In the genomic region with DNA sequence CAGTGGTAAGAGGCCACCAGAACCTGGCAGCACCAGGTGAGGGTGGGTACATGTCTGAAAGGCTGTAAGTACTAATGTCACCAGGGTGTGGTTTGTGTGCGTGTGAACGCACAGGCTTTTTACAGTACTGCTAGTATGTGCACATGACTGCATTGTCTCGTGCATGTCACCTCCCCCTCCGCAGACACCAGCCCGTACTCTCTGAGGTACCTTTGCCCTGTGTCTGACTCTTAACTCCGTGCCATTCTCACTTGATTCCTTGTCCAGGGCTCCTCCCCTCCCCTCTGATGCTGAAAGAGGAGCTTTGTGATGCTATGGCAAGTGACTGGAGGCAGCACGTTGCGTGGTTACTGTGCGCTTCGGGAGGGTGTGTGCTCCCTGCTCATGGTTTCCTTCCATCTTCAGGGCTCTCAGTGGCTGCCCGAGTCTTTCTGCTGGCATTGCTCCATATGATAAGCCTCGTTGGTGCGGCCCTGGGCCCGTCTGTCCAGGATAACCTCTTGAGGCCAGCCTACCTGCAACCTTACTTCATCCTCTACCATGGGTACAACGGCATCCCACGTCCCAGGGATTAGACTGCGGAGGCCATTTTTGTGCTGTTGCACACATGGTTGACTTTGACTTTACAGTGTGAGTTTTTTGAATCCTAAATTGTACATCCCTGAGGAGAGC, we compare ENCODE assay signal across 21 mouse cellular contexts.
A peak's percentile ranks its signal among the peaks of the same experiment; 100 is the strongest.
DNase-seq lines count a peak whose midpoint lies in the region; ATAC-seq and TF ChIP-seq lines count a peak whose summit lies in the region.
"Had no signal": no experiment of that assay in that cellular context is flagged by ENCODE, and none has a peak within 500 bp of the region (broad histone marks: within the 10 kb centered on the region; RNA-seq: fewer than 3 reads in every experiment).

No protein-coding gene starts in this region.

- DNase-seq in forebrain, embryonic 10.5 days (ENCODE audit: extremely low spot score, low spot score): no peak
- DNase-seq in kidney, adult 2 months: peak; percentile 62
- DNase-seq: adrenal gland, adult 2 months; cerebellum, adult 8-10 months; heart, postnatal 10 days; lung, postnatal 14 days; right cerebral cortex, postnatal 25 days had no signal

- no peaks in the 10 kb centered on the region for H3K27me3 ChIP-seq in forebrain, embryonic 10.5 days (ENCODE audit: poor library complexity, severe bottlenecking)
- no peaks in the 10 kb centered on the region for H3K27me3 ChIP-seq in forebrain, embryonic 13.5 days
- no peaks in the 10 kb centered on the region for H3K27me3 ChIP-seq in kidney, adult 2 months (replicated peaks; ENCODE audit: control insufficient read depth, insufficient read depth, low read length)
- H3K27me3 ChIP-seq in kidney, embryonic 14.5 days (ENCODE audit: control insufficient read depth, insufficient read depth, low read length): no peaks in the 10 kb centered on the region
- no peaks in the 10 kb centered on the region for H3K27me3 ChIP-seq in intestine, postnatal 0 days (replicated peaks; ENCODE audit: control insufficient read depth, insufficient read depth, low read length)
- H3K27me3 ChIP-seq in stomach, embryonic 16.5 days (ENCODE audit: control insufficient read depth, insufficient read depth, low read length): no peaks in the 10 kb centered on the region
- H3K27me3 ChIP-seq: forebrain, embryonic 15.5 days; hindbrain, embryonic 15.5 days; liver, embryonic 15.5 days; stomach, embryonic 15.5 days had no signal

- no peak overlapping the region for H3K9ac ChIP-seq in forebrain, embryonic 13.5 days
- H3K9ac ChIP-seq in kidney, embryonic 14.5 days (ENCODE audit: low read depth, low read length): no peak overlapping the region
- H3K9ac ChIP-seq in intestine, postnatal 0 days (ENCODE audit: low read depth, low read length): no peak overlapping the region
- H3K9ac ChIP-seq in stomach, embryonic 16.5 days (ENCODE audit: low read length): no peak overlapping the region
- H3K9ac ChIP-seq: forebrain, embryonic 15.5 days; hindbrain, embryonic 15.5 days; liver, embryonic 15.5 days; stomach, embryonic 15.5 days had no signal

- H3K9me3 ChIP-seq in forebrain, embryonic 10.5 days: no peaks in the 10 kb centered on the region
- no peaks in the 10 kb centered on the region for H3K9me3 ChIP-seq in forebrain, embryonic 13.5 days (replicated peaks)
- H3K9me3 ChIP-seq in kidney, embryonic 14.5 days (ENCODE audit: control insufficient read depth, low read length): no peaks in the 10 kb centered on the region
- H3K9me3 ChIP-seq in intestine, postnatal 0 days (ENCODE audit: control insufficient read depth): no peaks in the 10 kb centered on the region
- H3K9me3 ChIP-seq in stomach, embryonic 16.5 days (replicated peaks; ENCODE audit: control insufficient read depth, low read length): no peaks in the 10 kb centered on the region
- H3K9me3 ChIP-seq: forebrain, embryonic 15.5 days; hindbrain, embryonic 15.5 days; liver, embryonic 15.5 days; stomach, embryonic 15.5 days had no signal

- no peaks in the 10 kb centered on the region for H3K36me3 ChIP-seq in forebrain, embryonic 10.5 days (replicated peaks)
- H3K36me3 ChIP-seq in forebrain, embryonic 13.5 days (ENCODE audit: poor library complexity, severe bottlenecking): no peaks in the 10 kb centered on the region
- no peaks in the 10 kb centered on the region for H3K36me3 ChIP-seq in kidney, adult 2 months (ENCODE audit: control insufficient read depth, insufficient read depth, low read length)
- no peaks in the 10 kb centered on the region for H3K36me3 ChIP-seq in kidney, embryonic 14.5 days (ENCODE audit: control insufficient read depth, insufficient read depth, low read length)
- H3K36me3 ChIP-seq in intestine, postnatal 0 days (ENCODE audit: control insufficient read depth, insufficient read depth): no peaks in the 10 kb centered on the region
- no peaks in the 10 kb centered on the region for H3K36me3 ChIP-seq in stomach, embryonic 16.5 days (ENCODE audit: control insufficient read depth, insufficient read depth, low read length)
- H3K36me3 ChIP-seq: forebrain, embryonic 15.5 days; hindbrain, embryonic 15.5 days; liver, embryonic 15.5 days; stomach, embryonic 15.5 days had no signal

- ATAC-seq in forebrain, embryonic 13.5 days: no peak
- no peak for ATAC-seq in kidney, embryonic 14.5 days (ENCODE audit: low FRiP score, low TSS enrichment)
- peak; percentile 84 for ATAC-seq in intestine, postnatal 0 days
- ATAC-seq in stomach, embryonic 16.5 days (ENCODE audit: insufficient read depth, low FRiP score): 0 out of 2 replicates have a peak, but pooled peaks have one; percentile 14
- no peak for ATAC-seq in monocyte, adult 5-6 weeks (replicated peaks; ENCODE audit: insufficient number of reproducible peaks, low FRiP score, low TSS enrichment, poor library complexity, severe bottlenecking)
- no peak for ATAC-seq in megakaryocyte, adult 5-6 weeks (ENCODE audit: poor library complexity, severe bottlenecking)
- ATAC-seq: forebrain, embryonic 15.5 days; midbrain, embryonic 16.5 days had no signal

- 89% methylated on average over 17 of the region's 17 CpGs for WGBS in forebrain, embryonic 10.5 days
- WGBS in forebrain, embryonic 13.5 days: 91% methylated on average over 17 of the region's 17 CpGs
- 82% methylated on average over 17 of the region's 17 CpGs for WGBS in kidney, adult 2 months
- WGBS in kidney, embryonic 14.5 days: 90% methylated on average over 17 of the region's 17 CpGs
- 72% methylated on average over 17 of the region's 17 CpGs for WGBS in intestine, postnatal 0 days
- 78% methylated on average over 17 of the region's 17 CpGs for WGBS in stomach, embryonic 16.5 days

- TF ChIP-seq CTCF in kidney, adult 2 months (conservative IDR thresholded peaks at IDR 0.05; ENCODE audit: insufficient read depth, insufficient read length, low read depth, low read length): no peak
- TF ChIP-seq CTCF in intestine, postnatal 0 days (IDR thresholded peaks at IDR 0.05; ENCODE audit: low read depth): no peak

- peak overlapping the region; percentile 85 for H3K27ac ChIP-seq in forebrain, embryonic 10.5 days
- no peak overlapping the region for H3K27ac ChIP-seq in forebrain, embryonic 13.5 days
- H3K27ac ChIP-seq in kidney, adult 2 months (ENCODE audit: insufficient read depth, low read depth, low read length): no peak overlapping the region
- no peak overlapping the region for H3K27ac ChIP-seq in kidney, embryonic 14.5 days (ENCODE audit: low read depth, low read length)
- H3K27ac ChIP-seq in intestine, postnatal 0 days (ENCODE audit: low read depth, low read length): peak overlapping the region; percentile 69
- H3K27ac ChIP-seq in stomach, embryonic 16.5 days (ENCODE audit: low read length): no peak overlapping the region
- H3K27ac ChIP-seq: forebrain, embryonic 15.5 days; hindbrain, embryonic 15.5 days; liver, embryonic 15.5 days had no signal

- no peak overlapping the region for H3K4me3 ChIP-seq in forebrain, embryonic 10.5 days
- H3K4me3 ChIP-seq in forebrain, embryonic 13.5 days: no peak overlapping the region
- H3K4me3 ChIP-seq in kidney, adult 2 months (ENCODE audit: insufficient read depth, low read depth, low read length): no peak overlapping the region
- no peak overlapping the region for H3K4me3 ChIP-seq in kidney, embryonic 14.5 days (ENCODE audit: low read length)
- H3K4me3 ChIP-seq in intestine, postnatal 0 days (ENCODE audit: low read depth, low read length): no peak overlapping the region
- H3K4me3 ChIP-seq in stomach, embryonic 16.5 days (replicated peaks; ENCODE audit: low read length): no peak overlapping the region
- H3K4me3 ChIP-seq: erythroblast, embryonic 14.5 days; forebrain, embryonic 15.5 days; hindbrain, embryonic 15.5 days; liver, embryonic 15.5 days; megakaryocyte, embryonic 14.5 days; stomach, embryonic 15.5 days had no signal

- H3K4me2 ChIP-seq in forebrain, embryonic 13.5 days: no peak overlapping the region
- no peak overlapping the region for H3K4me2 ChIP-seq in kidney, embryonic 14.5 days (replicated peaks; ENCODE audit: low read depth, low read length)
- no peak overlapping the region for H3K4me2 ChIP-seq in intestine, postnatal 0 days (replicated peaks; ENCODE audit: low read depth)
- no peak overlapping the region for H3K4me2 ChIP-seq in stomach, embryonic 16.5 days (ENCODE audit: low read depth, low read length)
- H3K4me2 ChIP-seq: forebrain, embryonic 15.5 days; heart, embryonic 11.5 days; hindbrain, embryonic 15.5 days; liver, embryonic 15.5 days; stomach, embryonic 15.5 days had no signal

- H3K4me1 ChIP-seq in forebrain, embryonic 10.5 days: peaks cover 28% of the 10 kb centered on the region
- H3K4me1 ChIP-seq in forebrain, embryonic 13.5 days: peaks cover 4% of the 10 kb centered on the region; the same call in 1 of the 2 replicates
- peaks cover 8% of the 10 kb centered on the region; the same call in 1 of the 2 replicates for H3K4me1 ChIP-seq in kidney, adult 2 months (ENCODE audit: control insufficient read depth, insufficient read depth, low read length)
- H3K4me1 ChIP-seq in kidney, embryonic 14.5 days (ENCODE audit: control insufficient read depth, insufficient read depth, low read length): peaks cover 17% of the 10 kb centered on the region
- 0 out of 2 replicates have a peak, but pooled peaks cover 3% of the 10 kb centered on the region for H3K4me1 ChIP-seq in intestine, postnatal 0 days (replicated peaks; ENCODE audit: control insufficient read depth, insufficient read depth, low read length)
- peaks cover 14% of the 10 kb centered on the region for H3K4me1 ChIP-seq in stomach, embryonic 16.5 days (ENCODE audit: control insufficient read depth, insufficient read depth, low read length)
- H3K4me1 ChIP-seq: forebrain, embryonic 15.5 days; liver, embryonic 15.5 days had no signal

- TF ChIP-seq POLR2A in kidney, adult 2 months (IDR thresholded peaks at IDR 0.05; ENCODE audit: low read depth, low read length): no peak

Comparison
In these comparisons a context has a peak if more than half of its experiments do, and no peak if none do; other contexts are left out.
1. H3K27ac ChIP-seq: peak in forebrain, embryonic 10.5 days (single experiment) and intestine, postnatal 0 days (single experiment); none in forebrain, embryonic 13.5 days (single experiment), kidney, adult 2 months (single experiment), kidney, embryonic 14.5 days (single experiment) and stomach, embryonic 16.5 days (single experiment).
2. ATAC-seq: peak in intestine, postnatal 0 days (single experiment) and stomach, embryonic 16.5 days (single experiment); none in forebrain, embryonic 13.5 days (single experiment), kidney, embryonic 14.5 days (single experiment), monocyte, adult 5-6 weeks (single experiment) and megakaryocyte, adult 5-6 weeks (single experiment).